Mouse (Mus musculus): ENCODE measurements around the gene Tmem38b. TPM values are rescaled to one million over a fixed set of nuclear protein-coding genes. Genes with fewer than 3 reads are reported as not detected.

Tmem38b gene
- total RNA-seq, 2 experiments from 2014 or later = 2.3 TPM

GRCm38 (mm10) chr4:53866459-53866858, 40.6 kb downstream of the Tmem38b start:
- ATAC-seq (replicated peaks; ENCODE audit: low FRiP score, low TSS enrichment, poor library complexity, severe bottlenecking) = no peak

- no peak for ATAC-seq (replicated peaks; ENCODE audit: low FRiP score, low TSS enrichment, poor library complexity, severe bottlenecking)
Measured at GRCm38 (mm10) chr4:53878542-53879417, 52.9 kb downstream of the Tmem38b start.

GRCm38 (mm10) chr4:53882921-53883682, 57.3 kb downstream of the Tmem38b start:
- ATAC-seq (replicated peaks; ENCODE audit: low FRiP score, low TSS enrichment, poor library complexity, severe bottlenecking) = no peak

- no peak for ATAC-seq (replicated peaks; ENCODE audit: low FRiP score, low TSS enrichment, poor library complexity, severe bottlenecking)
Measured at GRCm38 (mm10) chr4:53884351-53885245, 58.8 kb downstream of the Tmem38b start.

- ATAC-seq (replicated peaks; ENCODE audit: low FRiP score, low TSS enrichment, poor library complexity, severe bottlenecking) = no peak
Measured at GRCm38 (mm10) chr4:53886342-53887088, 60.7 kb downstream of the Tmem38b start.

- no peak for ATAC-seq (replicated peaks; ENCODE audit: low FRiP score, low TSS enrichment, poor library complexity, severe bottlenecking)
Measured at GRCm38 (mm10) chr4:53895335-53895734, 69.5 kb downstream of the Tmem38b start.

- ATAC-seq (replicated peaks; ENCODE audit: low FRiP score, low TSS enrichment, poor library complexity, severe bottlenecking) = no peak
Measured at GRCm38 (mm10) chr4:53896150-53896833, 70.4 kb downstream of the Tmem38b start.

- ATAC-seq (replicated peaks; ENCODE audit: low FRiP score, low TSS enrichment, poor library complexity, severe bottlenecking) = no peak
Measured at GRCm38 (mm10) chr4:53900386-53900971, 74.6 kb downstream of the Tmem38b start.

- ATAC-seq (replicated peaks; ENCODE audit: low FRiP score, low TSS enrichment, poor library complexity, severe bottlenecking) = no peak
Measured at GRCm38 (mm10) chr4:53904335-53904734, 78.5 kb downstream of the Tmem38b start.

- ATAC-seq (replicated peaks; ENCODE audit: low FRiP score, low TSS enrichment, poor library complexity, severe bottlenecking) = no peak; the same call in 1 of the 2 replicates
Measured at GRCm38 (mm10) chr4:53905537-53905936, 79.7 kb downstream of the Tmem38b start.

- ATAC-seq (replicated peaks; ENCODE audit: low FRiP score, low TSS enrichment, poor library complexity, severe bottlenecking) = no peak
Measured at GRCm38 (mm10) chr4:53907071-53907470, 81.2 kb downstream of the Tmem38b start.

Other genes starting within 250 kb of the Tmem38b start
- gene Fsd1l, start 194.6 kb upstream of the Tmem38b start, total RNA-seq (2014; fragmentation: Nextera tagmentation) = 4.9 and 10.5 TPM in 2 replicates
- 4.3 and 9.9 TPM in 2 replicates for gene Fsd1l, start 194.6 kb upstream of the Tmem38b start, total RNA-seq (2017)
- 9.4 and 9.9 TPM in 2 replicates for gene Fktn, start 112.0 kb upstream of the Tmem38b start, total RNA-seq (2014; fragmentation: Nextera tagmentation)
- 5.8 and 6.2 TPM in 2 replicates for gene Fktn, start 112.0 kb upstream of the Tmem38b start, total RNA-seq (2017)
- gene Tal2, start 46.3 kb upstream of the Tmem38b start, total RNA-seq (2014; fragmentation: Nextera tagmentation) = not detected in 2 replicates
- gene Tal2, start 46.3 kb upstream of the Tmem38b start, total RNA-seq (2017) = 0.09 and 0.50 TPM in 2 replicates

All from megakaryocyte-erythroid progenitor cell, adult 5-6 weeks (primary cell).